Mouse (Mus musculus): ENCODE data around the gene Myo18a. TPM values are rescaled to one million over a fixed set of nuclear protein-coding genes. Genes with fewer than 3 reads are reported as not detected.

The Myo18a gene
- total RNA-seq, 2 experiments from 2014 or later = 8.8 to 48.5 TPM

GRCm38 (mm10) chr11:77769496-77769895 lies 6.5 kb downstream of the Myo18a start:
- no peak for ATAC-seq (replicated peaks; ENCODE audit: low FRiP score, poor library complexity, severe bottlenecking)

GRCm38 (mm10) chr11:77770346-77770745 lies 7.3 kb downstream of the Myo18a start:
- no peak for ATAC-seq (replicated peaks; ENCODE audit: low FRiP score, poor library complexity, severe bottlenecking)

GRCm38 (mm10) chr11:77771879-77772713 lies 9.1 kb downstream of the Myo18a start:
- peak; percentile 84 for ATAC-seq (replicated peaks; ENCODE audit: low FRiP score, poor library complexity, severe bottlenecking)

GRCm38 (mm10) chr11:77775701-77776400 lies 12.8 kb downstream of the Myo18a start:
- no peak for ATAC-seq (replicated peaks; ENCODE audit: low FRiP score, poor library complexity, severe bottlenecking)

GRCm38 (mm10) chr11:77777436-77777835 lies 14.4 kb downstream of the Myo18a start:
- ATAC-seq (replicated peaks; ENCODE audit: low FRiP score, poor library complexity, severe bottlenecking) = no peak

GRCm38 (mm10) chr11:77777937-77778336 lies 14.9 kb downstream of the Myo18a start:
- ATAC-seq (replicated peaks; ENCODE audit: low FRiP score, poor library complexity, severe bottlenecking) = no peak

GRCm38 (mm10) chr11:77779240-77779639 lies 16.2 kb downstream of the Myo18a start:
- no peak for ATAC-seq (replicated peaks; ENCODE audit: low FRiP score, poor library complexity, severe bottlenecking)

- ATAC-seq (replicated peaks; ENCODE audit: low FRiP score, poor library complexity, severe bottlenecking) = no peak
These were observed 18.0 kb downstream of the Myo18a start for GRCm38 (mm10) chr11:77781088-77781487.

GRCm38 (mm10) chr11:77782104-77782815 lies 19.2 kb downstream of the Myo18a start:
- no peak for ATAC-seq (replicated peaks; ENCODE audit: low FRiP score, poor library complexity, severe bottlenecking)

GRCm38 (mm10) chr11:77783211-77783746 lies 20.2 kb downstream of the Myo18a start:
- no peak for ATAC-seq (replicated peaks; ENCODE audit: low FRiP score, poor library complexity, severe bottlenecking)

- peak; percentile 60 for ATAC-seq (replicated peaks; ENCODE audit: low FRiP score, poor library complexity, severe bottlenecking)
These were observed 21.0 kb downstream of the Myo18a start for GRCm38 (mm10) chr11:77783747-77784646.

GRCm38 (mm10) chr11:77784894-77785293 lies 21.8 kb downstream of the Myo18a start:
- ATAC-seq (replicated peaks; ENCODE audit: low FRiP score, poor library complexity, severe bottlenecking) = peak; percentile 69

GRCm38 (mm10) chr11:77785396-77785767 lies 22.3 kb downstream of the Myo18a start:
- no peak for ATAC-seq (replicated peaks; ENCODE audit: low FRiP score, poor library complexity, severe bottlenecking)

GRCm38 (mm10) chr11:77785768-77786561 lies 22.9 kb downstream of the Myo18a start:
- no peak for ATAC-seq (replicated peaks; ENCODE audit: low FRiP score, poor library complexity, severe bottlenecking)

GRCm38 (mm10) chr11:77787707-77788106 lies 24.7 kb downstream of the Myo18a start, which contains the start of gene Gm10277:
TSS of gene Gm10277 (minus strand) at chr11:77787747.
- no peak for ATAC-seq (replicated peaks; ENCODE audit: low FRiP score, poor library complexity, severe bottlenecking)

- no peak for ATAC-seq (replicated peaks; ENCODE audit: low FRiP score, poor library complexity, severe bottlenecking)
These were observed 26.5 kb downstream of the Myo18a start for GRCm38 (mm10) chr11:77789512-77789911.

GRCm38 (mm10) chr11:77790286-77790685 lies 27.2 kb downstream of the Myo18a start:
- no peak for ATAC-seq (replicated peaks; ENCODE audit: low FRiP score, poor library complexity, severe bottlenecking)

GRCm38 (mm10) chr11:77791241-77791727 lies 28.2 kb downstream of the Myo18a start:
- ATAC-seq (replicated peaks; ENCODE audit: low FRiP score, poor library complexity, severe bottlenecking) = no peak
